Mouse (Mus musculus) ES-E14 (cell line): ENCODE measurements around the gene Epsti1.

Experiments used
- CHD2 ChIP-seq: IDR thresholded peaks from 2 replicates; pipeline ENCODE4 v1.6.1; 2014; ENCODE audit warnings: mild to moderate bottlenecking, low read depth, low read length, inconsistent platforms
- HCFC1 ChIP-seq: IDR thresholded peaks from 2 replicates; pipeline ENCODE4 v1.6.1; 2012; ENCODE audit warnings: low read length, inconsistent platforms, borderline replicate concordance; ENCODE audit not compliant: insufficient read depth
- MAFK ChIP-seq: IDR thresholded peaks from 2 replicates; pipeline ENCODE4 v1.6.1; 2014; ENCODE audit warnings: mild to moderate bottlenecking, low read depth, low read length, inconsistent platforms; ENCODE audit not compliant: insufficient read depth

- TF ChIP-seq CHD2 (no peak), MAFK (no peak), HCFC1 (no peak)
Observed at GRCm38 (mm10) chr14:77864510-77864909, 39.5 kb upstream of the Epsti1 start.
